In the genomic region with DNA sequence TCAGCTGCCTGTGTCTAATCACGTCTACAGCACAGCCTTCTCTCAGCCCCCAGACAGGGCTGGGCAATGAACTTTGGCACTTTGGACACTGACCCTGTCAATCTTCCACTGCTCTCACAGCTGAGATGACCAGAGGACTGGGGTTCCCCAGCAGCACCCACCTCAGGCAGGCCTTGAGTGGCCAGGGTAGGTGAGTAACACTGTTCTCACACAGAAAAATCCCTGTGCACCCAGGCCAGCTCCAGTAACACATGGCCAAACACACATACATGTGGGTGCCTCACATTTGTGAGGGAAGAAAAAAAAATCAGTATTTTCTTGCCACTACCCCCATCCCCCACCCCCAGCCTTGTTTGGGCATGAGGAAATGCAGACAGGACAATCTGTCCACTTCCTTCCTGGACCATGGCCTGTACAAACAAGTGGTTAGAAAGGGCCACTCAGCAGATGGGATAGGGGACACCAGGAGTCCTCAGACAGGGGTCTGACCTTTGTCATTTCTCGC, we compare ENCODE assay signal across 13 mouse cellular contexts. TPM values are rescaled to one million over a fixed set of nuclear protein-coding genes. Genes with fewer than 3 reads are reported as not detected.
DNase-seq lines count a peak whose midpoint lies in the region; ATAC-seq and TF ChIP-seq lines count a peak whose summit lies in the region.
"Had no signal": no experiment of that assay in that cellular context is flagged by ENCODE, and none has a peak within 500 bp of the region (broad histone marks: within the 10 kb centered on the region; RNA-seq: fewer than 3 reads in every experiment).

No protein-coding gene starts in this region.

- H3K27me3 ChIP-seq in limb, embryonic 14.5 days (ENCODE audit: control insufficient read depth, insufficient read depth, low read length) = no peaks in the 10 kb centered on the region
- H3K27me3 ChIP-seq in limb, embryonic 10.5 days (ENCODE audit: low read depth, poor library complexity, severe bottlenecking) = no peaks in the 10 kb centered on the region
- H3K27me3 ChIP-seq: embryonic facial prominence, embryonic 12.5 days; limb, embryonic 12.5 days had no signal

- no peaks in the 10 kb centered on the region for H3K4me1 ChIP-seq in limb, embryonic 14.5 days (ENCODE audit: control insufficient read depth, insufficient read depth, low read length)
- H3K4me1 ChIP-seq in limb, embryonic 10.5 days = no peaks in the 10 kb centered on the region
- H3K4me1 ChIP-seq: embryonic facial prominence, embryonic 12.5 days; limb, embryonic 12.5 days had no signal

- no peak for DNase-seq in limb, embryonic 14.5 days (ENCODE audit: low spot score)
- DNase-seq in limb, embryonic 10.5 days (ENCODE audit: low spot score) = no peak
- DNase-seq in kidney, adult 18-20 months = peak; percentile 64
- DNase-seq in kidney, postnatal 36 days = peak; percentile 76 to 82
- DNase-seq in adrenal gland, postnatal 25 days = no peak
- no peak for DNase-seq in thymus, postnatal 0 days (ENCODE audit: low spot score)
- DNase-seq: thymus, adult 2 months had no signal

- no peak for TF ChIP-seq POLR2A in limb, embryonic 14.5 days (IDR thresholded peaks at IDR 0.05; ENCODE audit: borderline replicate concordance, extremely low read depth, insufficient read depth, insufficient read length)

- ATAC-seq in limb, embryonic 14.5 days (ENCODE audit: low FRiP score, low read depth) = 0 out of 2 replicates have a peak, but pooled peaks have one; percentile 9
- ATAC-seq in megakaryocyte-erythroid progenitor cell, adult 5-6 weeks (replicated peaks; ENCODE audit: low FRiP score, low TSS enrichment, poor library complexity, severe bottlenecking) = no peak
- ATAC-seq: forebrain, embryonic 16.5 days; inflammation-experienced regulatory T-cells, adult 6 months had no signal

- peaks cover 98% of the 10 kb centered on the region for H3K36me3 ChIP-seq in limb, embryonic 14.5 days (ENCODE audit: control insufficient read depth, insufficient read depth, low read length)
- peaks cover 100% of the 10 kb centered on the region for H3K36me3 ChIP-seq in limb, embryonic 10.5 days
- peaks cover 55% of the 10 kb centered on the region; the same call in 1 of the 2 replicates for H3K36me3 ChIP-seq in macrophage (ENCODE audit: inconsistent target)

- no peaks in the 10 kb centered on the region for H3K9me3 ChIP-seq in limb, embryonic 14.5 days (ENCODE audit: control insufficient read depth, low read length)
- no peaks in the 10 kb centered on the region for H3K9me3 ChIP-seq in limb, embryonic 10.5 days (replicated peaks)
- H3K9me3 ChIP-seq: embryonic facial prominence, embryonic 12.5 days; limb, embryonic 12.5 days had no signal

- no peak overlapping the region for H3K27ac ChIP-seq in limb, embryonic 14.5 days (replicated peaks; ENCODE audit: low read depth, low read length)
- no peak overlapping the region for H3K27ac ChIP-seq in limb, embryonic 10.5 days
- peak overlapping the region; percentile 100 for H3K27ac ChIP-seq in macrophage
- H3K27ac ChIP-seq: embryonic facial prominence, embryonic 12.5 days; limb, embryonic 12.5 days had no signal

- no peak overlapping the region for H3K4me2 ChIP-seq in limb, embryonic 14.5 days (replicated peaks; ENCODE audit: low read depth, low read length, severe bottlenecking)
- H3K4me2 ChIP-seq: embryonic facial prominence, embryonic 12.5 days; limb, embryonic 12.5 days had no signal

- WGBS in limb, embryonic 14.5 days = 68% methylated on average over 2 of the region's 2 CpGs
- 82% methylated on average over 2 of the region's 2 CpGs for WGBS in limb, embryonic 10.5 days
- 83% methylated on average over 2 of the region's 2 CpGs for WGBS in macrophage (ENCODE audit: missing documents)

- no peak overlapping the region for H3K9ac ChIP-seq in limb, embryonic 14.5 days (ENCODE audit: low read depth, low read length, severe bottlenecking)
- H3K9ac ChIP-seq: embryonic facial prominence, embryonic 12.5 days; limb, embryonic 12.5 days had no signal

- H3K4me3 ChIP-seq in limb, embryonic 14.5 days (replicated peaks; ENCODE audit: low read length) = no peak overlapping the region
- H3K4me3 ChIP-seq in limb, embryonic 10.5 days = no peak overlapping the region
- no peak overlapping the region for H3K4me3 ChIP-seq in macrophage (ENCODE audit: inconsistent target)
- H3K4me3 ChIP-seq: embryonic facial prominence, embryonic 12.5 days; limb, embryonic 12.5 days had no signal

- peaks cover 73% of the 10 kb centered on the region for H3K79me2 ChIP-seq in macrophage (ENCODE audit: inconsistent target)

RNA-seq across cellular contexts. Expression of a gene that starts 14.4 kb away (rescaled TPM):
- 68.5 and 81.8 TPM in 2 replicates for polyA plus RNA-seq in limb, embryonic 14.5 days (2012; rRNA removed)
- 59.5 and 64.4 TPM in 2 replicates for polyA plus RNA-seq in limb, embryonic 14.5 days (2014; fragmentation: Nextera tagmentation; extraction: Ambion mirVana)
- 14.2 and 14.5 TPM in 2 replicates for polyA plus RNA-seq in limb, embryonic 10.5 days (2016; fragmentation: Nextera tagmentation; extraction: Ambion mirVana)
- 1,000 to 10,000 TPM in 23 of 26 experiments, 100 to 1,000 TPM in 3; 175 to 4,782 (median 2,271) TPM for total RNA-seq in macrophage (2018; cell fraction: chromatin; rRNA removed)
- 100 to 1,000 TPM in 25 of 26 experiments, 10 to 100 TPM in 1; 91.4 to 838 (median 312) TPM for total RNA-seq in macrophage (2018; cell fraction: cytosol; rRNA removed)
- total RNA-seq in macrophage (2018; cell fraction: nucleus; rRNA removed) = 1,000 to 10,000 TPM in 14 of 26 experiments, 100 to 1,000 TPM in 12; 325 to 5,560 (median 1,024) TPM
- polyA plus RNA-seq in macrophage (2018) = 241 to 829 TPM (median 623 TPM) in 3 replicates
- total RNA-seq in adrenal gland, postnatal 25 days (2021) = 62.2 and 79.5 TPM in 2 replicates
- total RNA-seq in megakaryocyte-erythroid progenitor cell, adult 5-6 weeks (2014; fragmentation: Nextera tagmentation) = 0.20 and 0.37 TPM in 2 replicates
- not detected in 2 replicates for total RNA-seq in megakaryocyte-erythroid progenitor cell, adult 5-6 weeks (2017)
- 8.0 and 8.8 TPM in 2 replicates for polyA plus RNA-seq in thymus, postnatal 0 days (2015; fragmentation: Nextera tagmentation; extraction: Ambion mirVana)

RNA-seq across cellular contexts. Expression of a gene that starts 25.3 kb away (rescaled TPM):
- 301 and 458 TPM in 2 replicates for polyA plus RNA-seq in limb, embryonic 14.5 days (2012; rRNA removed)
- 374 and 483 TPM in 2 replicates for polyA plus RNA-seq in limb, embryonic 14.5 days (2014; fragmentation: Nextera tagmentation; extraction: Ambion mirVana)
- polyA plus RNA-seq in limb, embryonic 10.5 days (2016; fragmentation: Nextera tagmentation; extraction: Ambion mirVana) = 2.7 and 3.8 TPM in 2 replicates
- 10 to 100 TPM in 1 of 26 experiments, 1 to 10 TPM in 25; 1.2 to 10.1 (median 6.3) TPM for total RNA-seq in macrophage (2018; cell fraction: chromatin; rRNA removed)
- total RNA-seq in macrophage (2018; cell fraction: cytosol; rRNA removed) = 1 to 10 TPM in 24 of 26 experiments, under 1 TPM in 2; 0.89 to 3.3 (median 1.7) TPM
- 10 to 100 TPM in 1 of 26 experiments, 1 to 10 TPM in 23, not detected in 2; 1.5 to 12.4 (median 3.9) TPM for total RNA-seq in macrophage (2018; cell fraction: nucleus; rRNA removed)
- 0.50 to 1.8 TPM (median 0.95 TPM) in 3 replicates for polyA plus RNA-seq in macrophage (2018)
- total RNA-seq in adrenal gland, postnatal 25 days (2021) = 1.9 TPM in 1 of 2 replicates, not detected in the other
- 1.8 TPM in 1 of 2 replicates, not detected in the other for total RNA-seq in megakaryocyte-erythroid progenitor cell, adult 5-6 weeks (2014; fragmentation: Nextera tagmentation)
- total RNA-seq in megakaryocyte-erythroid progenitor cell, adult 5-6 weeks (2017) = not detected in 2 replicates
- polyA plus RNA-seq in thymus, postnatal 0 days (2015; fragmentation: Nextera tagmentation; extraction: Ambion mirVana) = 5.0 and 5.7 TPM in 2 replicates
- polyA plus RNA-seq: inflammation-experienced regulatory T-cells, adult 6 months had no signal

RNA-seq across cellular contexts. Expression of a gene that starts 33.9 kb away (rescaled TPM):
- 514 and 640 TPM in 2 replicates for polyA plus RNA-seq in limb, embryonic 14.5 days (2012; rRNA removed)
- 339 and 378 TPM in 2 replicates for polyA plus RNA-seq in limb, embryonic 14.5 days (2014; fragmentation: Nextera tagmentation; extraction: Ambion mirVana)
- polyA plus RNA-seq in limb, embryonic 10.5 days (2016; fragmentation: Nextera tagmentation; extraction: Ambion mirVana) = 491 and 543 TPM in 2 replicates
- 1,000 to 10,000 TPM in 24 of 26 experiments, 100 to 1,000 TPM in 2; 665 to 2,090 (median 1,583) TPM for total RNA-seq in macrophage (2018; cell fraction: chromatin; rRNA removed)
- total RNA-seq in macrophage (2018; cell fraction: cytosol; rRNA removed) = 100 to 1,000 TPM; 112 to 253 (median 171) TPM
- total RNA-seq in macrophage (2018; cell fraction: nucleus; rRNA removed) = 1,000 to 10,000 TPM in 7 of 26 experiments, 100 to 1,000 TPM in 19; 420 to 1,439 (median 890) TPM
- 163 to 251 TPM (median 201 TPM) in 3 replicates for polyA plus RNA-seq in macrophage (2018)
- 393 and 398 TPM in 2 replicates for total RNA-seq in adrenal gland, postnatal 25 days (2021)
- 144 and 164 TPM in 2 replicates for total RNA-seq in megakaryocyte-erythroid progenitor cell, adult 5-6 weeks (2014; fragmentation: Nextera tagmentation)
- total RNA-seq in megakaryocyte-erythroid progenitor cell, adult 5-6 weeks (2017) = 67.7 and 77.9 TPM in 2 replicates
- 116 and 144 TPM in 2 replicates for polyA plus RNA-seq in thymus, postnatal 0 days (2015; fragmentation: Nextera tagmentation; extraction: Ambion mirVana)

RNA-seq across cellular contexts. Expression of a gene that starts 34.8 kb away (rescaled TPM):
- polyA plus RNA-seq in limb, embryonic 14.5 days (2012; rRNA removed) = 3.7 and 4.0 TPM in 2 replicates
- 0.25 and 0.29 TPM in 2 replicates for polyA plus RNA-seq in limb, embryonic 14.5 days (2014; fragmentation: Nextera tagmentation; extraction: Ambion mirVana)
- 0.51 and 0.73 TPM in 2 replicates for polyA plus RNA-seq in limb, embryonic 10.5 days (2016; fragmentation: Nextera tagmentation; extraction: Ambion mirVana)
- 1 to 10 TPM in 3 of 26 experiments, under 1 TPM in 12, not detected in 11; 0.16 to 1.7 (median 0.55) TPM for total RNA-seq in macrophage (2018; cell fraction: chromatin; rRNA removed)
- total RNA-seq in macrophage (2018; cell fraction: cytosol; rRNA removed) = under 1 TPM in 18 of 26 experiments, not detected in 8; 0.04 to 0.38 (median 0.11) TPM
- total RNA-seq in macrophage (2018; cell fraction: nucleus; rRNA removed) = 1 to 10 TPM in 1 of 26 experiments, under 1 TPM in 18, not detected in 7; 0.22 to 1.3 (median 0.37) TPM
- not detected in 3 replicates for polyA plus RNA-seq in macrophage (2018)
- total RNA-seq in adrenal gland, postnatal 25 days (2021) = 6.3 and 7.5 TPM in 2 replicates
- total RNA-seq in megakaryocyte-erythroid progenitor cell, adult 5-6 weeks (2014; fragmentation: Nextera tagmentation) = not detected in 2 replicates
- not detected in 2 replicates for total RNA-seq in megakaryocyte-erythroid progenitor cell, adult 5-6 weeks (2017)
- 0.27 and 0.30 TPM in 2 replicates for polyA plus RNA-seq in thymus, postnatal 0 days (2015; fragmentation: Nextera tagmentation; extraction: Ambion mirVana)
- polyA plus RNA-seq: inflammation-experienced regulatory T-cells, adult 6 months had no signal

RNA-seq across cellular contexts. Expression of a gene that starts 52.0 kb away (rescaled TPM):
- 357 and 464 TPM in 2 replicates for polyA plus RNA-seq in limb, embryonic 14.5 days (2012; rRNA removed)
- 358 and 361 TPM in 2 replicates for polyA plus RNA-seq in limb, embryonic 14.5 days (2014; fragmentation: Nextera tagmentation; extraction: Ambion mirVana)
- 638 and 656 TPM in 2 replicates for polyA plus RNA-seq in limb, embryonic 10.5 days (2016; fragmentation: Nextera tagmentation; extraction: Ambion mirVana)
- 10 to 100 TPM in 11 of 26 experiments, 1 to 10 TPM in 15; 1.8 to 37.0 (median 8.3) TPM for total RNA-seq in macrophage (2018; cell fraction: chromatin; rRNA removed)
- total RNA-seq in macrophage (2018; cell fraction: cytosol; rRNA removed) = 100 to 1,000 TPM in 5 of 26 experiments, 10 to 100 TPM in 21; 25.4 to 119 (median 52.7) TPM
- total RNA-seq in macrophage (2018; cell fraction: nucleus; rRNA removed) = 10 to 100 TPM in 21 of 26 experiments, 1 to 10 TPM in 5; 6.5 to 49.6 (median 15.5) TPM
- 64.0 to 97.6 TPM (median 77.4 TPM) in 3 replicates for polyA plus RNA-seq in macrophage (2018)
- 33.5 and 39.5 TPM in 2 replicates for total RNA-seq in adrenal gland, postnatal 25 days (2021)
- total RNA-seq in megakaryocyte-erythroid progenitor cell, adult 5-6 weeks (2014; fragmentation: Nextera tagmentation) = 82.3 and 91.5 TPM in 2 replicates
- 49.2 and 87.0 TPM in 2 replicates for total RNA-seq in megakaryocyte-erythroid progenitor cell, adult 5-6 weeks (2017)
- 111 and 116 TPM in 2 replicates for polyA plus RNA-seq in thymus, postnatal 0 days (2015; fragmentation: Nextera tagmentation; extraction: Ambion mirVana)
- polyA plus RNA-seq: inflammation-experienced regulatory T-cells, adult 6 months had no signal

Comparison
In these comparisons a context has a peak if more than half of its experiments do, and no peak if none do; other contexts are left out.
1. RNA of a gene that starts 25.3 kb away (polyA plus RNA-seq): 301 to 483 TPM in limb, embryonic 14.5 days; 5.0 to 5.7 TPM in thymus, postnatal 0 days, 2.7 to 3.8 TPM in limb, embryonic 10.5 days and 0.50 to 1.8 TPM in macrophage; every median in the first group is over 10 times any median in the second.
2. DNase-seq: peak in kidney, adult 18-20 months (single experiment) and kidney, postnatal 36 days (2 of 2); none in limb, embryonic 14.5 days (single experiment), limb, embryonic 10.5 days (single experiment), adrenal gland, postnatal 25 days (single experiment) and thymus, postnatal 0 days (single experiment).